In genomic region chr10:111600677-111601099, GRCm38 (mm10) we compare ENCODE assay signal across 8 mouse cellular contexts.
DNase-seq lines count a peak whose midpoint lies in the region; ATAC-seq lines count a peak whose summit lies in the region.

No protein-coding gene starts in this region.

- no peaks in the 10 kb centered on the region for H3K9me3 ChIP-seq in hindbrain, embryonic 15.5 days

- no peaks in the 10 kb centered on the region for H3K36me3 ChIP-seq in hindbrain, embryonic 15.5 days

- H3K4me2 ChIP-seq in hindbrain, embryonic 15.5 days: no peak overlapping the region

- peak; percentile 82 for ATAC-seq in hindbrain, embryonic 15.5 days (ENCODE audit: low FRiP score, low read depth)
- no peak for ATAC-seq in CD4-positive, CD25-positive, alpha-beta regulatory T cell, adult 4 months

- H3K27ac ChIP-seq in hindbrain, embryonic 15.5 days (replicated peaks): peak overlapping the region; percentile 62

- intact Hi-C loops in gastrocnemius, postnatal 14 days (cut with DNase I; ENCODE audit: low total_unique reads): no loop called here

- 6% methylated on average over 2 of the region's 2 CpGs for WGBS in hindbrain, embryonic 15.5 days

- H3K4me3 ChIP-seq in hindbrain, embryonic 15.5 days: no peak overlapping the region

- peaks cover 18% of the 10 kb centered on the region for H3K4me1 ChIP-seq in hindbrain, embryonic 15.5 days (replicated peaks)

- H3K9ac ChIP-seq in hindbrain, embryonic 15.5 days: no peak overlapping the region

- no peaks in the 10 kb centered on the region for H3K27me3 ChIP-seq in hindbrain, embryonic 15.5 days

- peak; percentile 100 for DNase-seq in NIH3T3 (ENCODE audit: low read depth)
- DNase-seq in cerebellum, postnatal 25 days: peak; percentile 15 to 55
- DNase-seq in gastrocnemius, postnatal 14 days: peak; percentile 91
- DNase-seq in left cerebral cortex, adult 9 months (ENCODE audit: low spot score in 2 of 2): peak; percentile 18 to 56
- DNase-seq in lung, postnatal 4 days: peak; percentile 87 to 94
- DNase-seq in right cerebral cortex, postnatal 36 days (ENCODE audit: low spot score in 2 of 2): peak; percentile 26 to 28

Comparison
In these comparisons a context has a peak if more than half of its experiments do, and no peak if none do; other contexts are left out.
1. DNase-seq: peak in every context shown above with its lines; median percentile 100 in NIH3T3; 91 in gastrocnemius, postnatal 14 days; 90 in lung, postnatal 4 days; 37 in left cerebral cortex, adult 9 months; 35 in cerebellum, postnatal 25 days; 27 in right cerebral cortex, postnatal 36 days.